Mouse (Mus musculus) limb, embryonic 10.5 days (tissue): ENCODE measurements around the gene Dock9. TPM values are rescaled to one million over a fixed set of nuclear protein-coding genes. Genes with fewer than 3 reads are reported as not detected.

Experiments used
- DNase-seq: peaks from one replicate; pipeline ENCODE4 v3.0.0-alpha.2; 2017; ENCODE audit warnings: low spot score
- H3K27ac ChIP-seq: fragments of 300-500 bp; sonication (generic); 2 replicates; pipeline ENCODE4 v1.5.1; 2016; ENCODE audit warnings: mild to moderate bottlenecking
- H3K27me3 ChIP-seq: fragments of 300-500 bp; sonication (generic); 2 replicates; pipeline ENCODE4 v1.6.1; 2016; ENCODE audit warnings: low read depth, mild to moderate bottlenecking; ENCODE audit not compliant: poor library complexity, severe bottlenecking
- H3K36me3 ChIP-seq: fragments of 300-500 bp; sonication (generic); 2 replicates; pipeline ENCODE4 v1.6.1; 2016; ENCODE audit warnings: mild to moderate bottlenecking, moderate library complexity
- H3K4me1 ChIP-seq: fragments of 300-500 bp; sonication (generic); 2 replicates; pipeline ENCODE4 v1.6.1; 2016
- H3K4me3 ChIP-seq: fragments of 300-500 bp; sonication (generic); 2 replicates; pipeline ENCODE4 v1.5.1; 2016; ENCODE audit warnings: mild to moderate bottlenecking, moderate library complexity
- H3K9me3 ChIP-seq: fragments of 300-500 bp; sonication (generic); replicated peaks from 2 replicates; pipeline ENCODE4 v1.6.1; 2016; ENCODE audit warnings: mild to moderate bottlenecking
- WGBS: fragments of 180-500 bp; shearing (Covaris S2); methylation state at CpG from one replicate; pipeline ENCODE4 v1.1.7; 2016; 5-methylcytosine and 5-hydroxymethylcytosine counted together
- polyA plus RNA-seq: library from polyadenylated mRNA; unstranded; fragments of >200 nt; fragmentation: Nextera tagmentation; extraction: Ambion mirVana; gene quantifications from 2 replicates; pipeline ENCODE4 v1.2.1, GENCODE M21; 2016

Dock9 gene
- polyA plus RNA-seq, 1 experiment from 2014 or later: 4.0 TPM

GRCm38 (mm10) chr14:121806316-121806715, 8.7 kb upstream of the Dock9 start:
- Histone ChIP-seq H3K27me3 (no peaks in the 10 kb centered on the region), H3K27ac (no peak overlapping the region), H3K4me3 (no peak overlapping the region), H3K9me3 (no peaks in the 10 kb centered on the region), H3K4me1 (no peaks in the 10 kb centered on the region), H3K36me3 (no peaks in the 10 kb centered on the region)
- no peak for DNase-seq
- whole genome bisulfite sequencing: 78% methylated on average over 3 of the region's 3 CpGs

- H3K9me3 ChIP-seq: no peaks in the 10 kb centered on the region
- no peaks in the 10 kb centered on the region for H3K36me3 ChIP-seq
- no peaks in the 10 kb centered on the region for H3K4me1 ChIP-seq
- H3K4me3 ChIP-seq: no peak overlapping the region
- DNase-seq: no peak
- H3K27ac ChIP-seq: no peak overlapping the region
- WGBS: 85% methylated on average over 4 of the region's 4 CpGs
- H3K27me3 ChIP-seq: no peaks in the 10 kb centered on the region
Observed at GRCm38 (mm10) chr14:121804461-121804860, 6.8 kb upstream of the Dock9 start.

DNA sequence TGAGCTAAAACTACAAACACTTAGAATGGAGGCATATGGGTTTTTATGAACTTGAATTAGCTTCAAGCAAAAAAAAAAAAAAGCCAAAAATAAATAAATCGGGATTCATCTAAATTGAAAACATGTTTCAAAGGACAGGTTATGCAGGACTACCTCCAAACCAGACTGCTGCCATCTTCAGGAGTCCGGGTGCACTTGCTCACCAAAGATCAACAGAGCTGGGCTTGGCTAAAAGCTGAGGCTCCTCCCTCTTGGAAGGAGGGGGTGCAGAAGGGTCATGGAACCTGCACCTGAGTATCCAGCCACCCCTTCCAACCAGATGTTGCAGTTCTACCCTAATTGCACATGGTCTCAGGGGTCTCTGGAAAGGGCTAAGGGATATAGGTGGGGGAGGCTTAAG, 3.3 kb upstream of the Dock9 start:
- Histone ChIP-seq H3K9me3 (no peaks in the 10 kb centered on the region), H3K27me3 (peaks cover 14% of the 10 kb centered on the region), H3K27ac (no peak overlapping the region), H3K36me3 (no peaks in the 10 kb centered on the region), H3K4me1 (peaks cover 20% of the 10 kb centered on the region), H3K4me3 (no peak overlapping the region)
- 26% methylated on average over 2 of the region's 2 CpGs for WGBS
- no peak for DNase-seq

GRCm38 (mm10) chr14:121799112-121799511, 1.5 kb upstream of the Dock9 start:
- no peaks in the 10 kb centered on the region for H3K9me3 ChIP-seq
- DNase-seq: no peak
- no peak overlapping the region for H3K4me3 ChIP-seq
- 78% methylated on average over 7 of the region's 7 CpGs for WGBS
- no peak overlapping the region for H3K27ac ChIP-seq
- peaks cover 24% of the 10 kb centered on the region for H3K27me3 ChIP-seq
- no peaks in the 10 kb centered on the region for H3K36me3 ChIP-seq
- H3K4me1 ChIP-seq: peaks cover 20% of the 10 kb centered on the region

DNA sequence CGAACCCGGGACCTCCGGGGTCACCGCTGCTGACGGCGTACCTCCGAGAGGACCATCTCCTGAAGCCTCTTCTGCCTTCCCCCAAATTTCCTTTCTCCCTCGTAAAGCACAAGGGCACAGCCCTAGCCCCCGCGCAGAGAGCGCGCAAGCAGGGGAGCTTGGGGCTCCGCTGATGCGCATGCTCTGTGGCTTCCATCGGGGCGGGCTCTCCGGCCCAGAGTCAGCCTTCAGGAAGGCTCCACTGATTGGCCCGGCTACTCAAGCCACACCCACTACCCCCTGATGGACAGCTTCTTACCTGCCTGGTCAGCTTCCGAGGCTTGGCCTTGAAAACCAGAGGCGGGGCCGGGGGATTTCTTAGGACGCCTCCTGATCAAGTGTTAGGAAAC, 768 bp upstream of the Dock9 start:
- peaks cover 20% of the 10 kb centered on the region for H3K4me1 ChIP-seq
- WGBS: under 1% methylated on average over 22 of the region's 22 CpGs
- peak; percentile 90 for DNase-seq

DNA sequence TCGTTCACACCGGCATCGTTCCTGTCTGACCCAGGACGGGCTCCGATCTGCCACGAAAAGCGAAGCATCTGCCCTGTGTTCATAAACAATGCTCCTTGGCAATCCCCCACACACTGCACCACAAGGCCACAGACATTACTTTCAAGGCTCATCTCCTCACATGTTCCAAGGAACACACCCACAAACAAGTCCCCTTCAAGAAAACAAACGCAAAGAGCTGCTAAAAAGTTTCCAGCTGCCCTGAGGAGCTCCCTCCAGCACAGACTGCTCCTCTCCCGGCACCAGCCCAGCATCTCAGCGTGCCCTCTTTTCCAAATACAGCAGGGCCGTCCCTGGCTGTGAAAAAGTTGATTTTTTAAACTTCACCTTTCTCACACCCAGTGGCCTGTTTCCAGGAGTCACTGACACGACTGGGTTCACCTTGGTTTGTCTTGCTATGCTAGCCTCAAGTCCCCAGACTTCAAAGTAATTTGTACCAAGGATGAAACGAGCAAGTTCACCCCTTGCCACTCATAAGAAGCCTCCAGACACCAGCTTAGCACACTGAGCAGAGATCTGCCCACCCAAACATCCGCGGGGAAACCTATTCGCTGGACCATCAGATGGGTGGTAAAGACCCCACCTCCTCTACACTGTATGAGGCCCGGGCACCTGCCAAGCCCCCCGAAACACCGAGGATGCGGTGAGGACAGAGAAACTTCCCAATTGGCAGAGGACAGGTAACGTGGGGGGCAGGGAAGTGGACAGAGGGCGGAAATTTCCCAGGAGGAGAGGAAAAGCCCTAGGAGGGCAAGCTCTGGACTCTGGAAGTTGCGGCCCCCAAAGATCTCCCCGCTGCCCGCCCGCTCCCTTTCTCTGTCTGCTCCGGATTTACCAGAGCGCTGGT, 823 bp downstream of the Dock9 start:
- H3K27me3 ChIP-seq: peaks cover 24% of the 10 kb centered on the region
- DNase-seq: no peak
- H3K4me3 ChIP-seq: peak overlapping the region; percentile 74
- H3K36me3 ChIP-seq: no peaks in the 10 kb centered on the region
- peaks cover 20% of the 10 kb centered on the region for H3K4me1 ChIP-seq
- H3K27ac ChIP-seq: peak overlapping the region; percentile 86
- WGBS: 10% methylated on average over 28 of the region's 28 CpGs
- no peaks in the 10 kb centered on the region for H3K9me3 ChIP-seq

More for the DNA sequence above, 768 bp upstream of the Dock9 start:
- Histone ChIP-seq H3K9me3 (no peaks in the 10 kb centered on the region), H3K4me3 (peak overlapping the region; percentile 74), H3K27ac (peak overlapping the region; percentile 86), H3K36me3 (no peaks in the 10 kb centered on the region), H3K27me3 (peaks cover 24% of the 10 kb centered on the region)

GRCm38 (mm10) chr14:121795536-121795935, 2.1 kb downstream of the Dock9 start:
- H3K4me1 ChIP-seq: peaks cover 20% of the 10 kb centered on the region
- WGBS: 81% methylated on average over 7 of the region's 7 CpGs
- DNase-seq: no peak
- H3K27me3 ChIP-seq: peaks cover 24% of the 10 kb centered on the region
- no peak overlapping the region for H3K27ac ChIP-seq
- no peaks in the 10 kb centered on the region for H3K36me3 ChIP-seq
- H3K9me3 ChIP-seq: no peaks in the 10 kb centered on the region
- H3K4me3 ChIP-seq: no peak overlapping the region

- Histone ChIP-seq H3K27ac (no peak overlapping the region), H3K4me1 (peaks cover 18% of the 10 kb centered on the region), H3K27me3 (peaks cover 24% of the 10 kb centered on the region), H3K9me3 (no peaks in the 10 kb centered on the region), H3K36me3 (no peaks in the 10 kb centered on the region), H3K4me3 (no peak overlapping the region)
- WGBS: 31% methylated on average over 5 of the region's 5 CpGs
- DNase-seq: no peak
Observed at GRCm38 (mm10) chr14:121793639-121794038, 4.0 kb downstream of the Dock9 start.

GRCm38 (mm10) chr14:121791935-121792334, 5.7 kb downstream of the Dock9 start:
- Histone ChIP-seq H3K4me3 (no peak overlapping the region), H3K27me3 (peaks cover 19% of the 10 kb centered on the region), H3K27ac (no peak overlapping the region), H3K4me1 (peaks cover 5% of the 10 kb centered on the region), H3K36me3 (no peaks in the 10 kb centered on the region), H3K9me3 (no peaks in the 10 kb centered on the region)
- DNase-seq: no peak
- 75% methylated on average over 2 of the region's 2 CpGs for WGBS

GRCm38 (mm10) chr14:121791112-121791511, 6.5 kb downstream of the Dock9 start:
- DNase-seq: no peak
- Histone ChIP-seq H3K36me3 (no peaks in the 10 kb centered on the region), H3K9me3 (no peaks in the 10 kb centered on the region), H3K27me3 (peaks cover 11% of the 10 kb centered on the region), H3K4me1 (no peaks in the 10 kb centered on the region; the same call in none of the 2 replicates), H3K4me3 (no peak overlapping the region), H3K27ac (no peak overlapping the region)
- WGBS: 83% methylated on average over 7 of the region's 7 CpGs

DNA sequence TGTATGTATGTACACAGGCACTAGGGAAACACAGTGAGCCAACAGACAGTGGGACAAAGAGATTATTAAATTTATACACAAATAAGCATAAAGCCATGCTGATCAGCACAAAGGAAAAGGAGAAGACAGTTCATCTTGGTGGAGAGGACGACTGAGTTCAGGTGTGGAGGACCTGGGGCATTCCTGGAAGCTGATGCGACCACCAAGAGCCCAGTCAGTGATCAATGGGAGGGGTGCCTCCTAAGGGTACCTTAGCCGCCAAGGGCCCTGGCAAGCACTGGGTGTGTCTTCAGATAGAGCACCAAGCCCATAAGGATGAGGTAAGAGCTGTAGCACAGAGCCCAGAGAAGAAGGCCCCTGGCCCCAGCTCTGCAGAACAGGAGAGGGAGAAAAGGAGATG, 8.4 kb downstream of the Dock9 start:
- WGBS: 82% methylated on average over 3 of the region's 3 CpGs

DNA sequence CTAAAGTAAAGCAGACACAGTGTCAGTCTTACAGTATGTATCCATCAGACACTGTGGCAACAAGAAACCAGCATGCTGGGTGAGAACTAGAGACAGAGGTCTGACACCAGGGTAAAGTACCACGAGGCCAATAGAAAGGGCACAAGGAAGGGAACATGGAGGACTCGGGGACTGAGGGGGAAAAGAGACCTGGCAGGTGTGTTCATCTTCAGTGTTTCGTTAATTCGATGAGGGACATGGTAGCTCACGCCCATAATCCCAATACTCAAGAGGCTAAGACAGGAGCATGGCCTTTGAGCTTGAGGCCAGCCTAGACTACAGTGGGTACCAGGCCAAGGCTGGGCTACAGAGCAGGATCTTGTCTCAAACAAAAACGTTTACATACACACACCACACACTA, 9.2 kb downstream of the Dock9 start:
- 89% methylated on average over 6 of the region's 6 CpGs for WGBS
- Histone ChIP-seq H3K4me1 (no peaks in the 10 kb centered on the region; the same call in 1 of the 2 replicates), H3K27ac (no peak overlapping the region), H3K4me3 (no peak overlapping the region), H3K27me3 (no peaks in the 10 kb centered on the region), H3K9me3 (no peaks in the 10 kb centered on the region), H3K36me3 (no peaks in the 10 kb centered on the region)
- no peak for DNase-seq

More for the DNA sequence above, 8.4 kb downstream of the Dock9 start:
- DNase-seq: no peak
- Histone ChIP-seq H3K9me3 (no peaks in the 10 kb centered on the region), H3K36me3 (no peaks in the 10 kb centered on the region), H3K4me3 (no peak overlapping the region), H3K4me1 (no peaks in the 10 kb centered on the region; the same call in none of the 2 replicates), H3K27ac (no peak overlapping the region), H3K27me3 (no peaks in the 10 kb centered on the region)

GRCm38 (mm10) chr14:121787430-121787829, 10.2 kb downstream of the Dock9 start:
- 91% methylated on average over 12 of the region's 12 CpGs for WGBS

More at GRCm38 (mm10) chr14:121787430-121787829, 10.2 kb downstream of the Dock9 start:
- Histone ChIP-seq H3K4me3 (no peak overlapping the region), H3K9me3 (no peaks in the 10 kb centered on the region), H3K27ac (no peak overlapping the region), H3K4me1 (no peaks in the 10 kb centered on the region; the same call in 1 of the 2 replicates), H3K36me3 (no peaks in the 10 kb centered on the region), H3K27me3 (no peaks in the 10 kb centered on the region)
- no peak for DNase-seq
